Mouse (Mus musculus) heart, adult 18-20 months (tissue): ENCODE measurements around the gene Ankle1. TPM values are rescaled to one million over a fixed set of nuclear protein-coding genes. Genes with fewer than 3 reads are reported as not detected.
A peak's percentile ranks its signal among the peaks of the same experiment; 100 is the strongest.
"Not testable (repeated sequence)": the region's sequence is repeated elsewhere in the genome, so short reads cannot be mapped to it uniquely, and the experiment has no call there.

Experiments
- DNase-seq, 2 experiments: peaks; one replicate each; pipeline ENCODE4 v3.0.0; 2021 to 2022; ENCODE audit warnings: mixed read lengths in 1 of 2
- total RNA-seq, 2 experiments: library from RNA; stranded (reverse); gene quantifications; 2 replicates each; pipeline ENCODE4 v1.2.3; 2021

Gene Ankle1
- total RNA-seq, 2 experiments from 2014 or later, result not detected

- DNase-seq, result no peak
Measured at GRCm38 (mm10) chr8:71407441-71407840, 1.6 kb downstream of the Ankle1 start.

- no peak for DNase-seq
Measured at GRCm38 (mm10) chr8:71408231-71408630, 2.4 kb downstream of the Ankle1 start.

- no peak for DNase-seq
Measured at GRCm38 (mm10) chr8:71411535-71412273, 5.9 kb downstream of the Ankle1 start.

GRCm38 (mm10) chr8:71422121-71422520, 16.3 kb downstream of the Ankle1 start:
- no peak for DNase-seq

GRCm38 (mm10) chr8:71432935-71433334, 27.1 kb downstream of the Ankle1 start:
- not testable (repeated sequence) for DNase-seq

GRCm38 (mm10) chr8:71437041-71437440, 31.2 kb downstream of the Ankle1 start:
- DNase-seq, result no peak

GRCm38 (mm10) chr8:71441404-71441803, 35.6 kb downstream of the Ankle1 start:
- DNase-seq, result peak; percentile 45 to 82

- no peak for DNase-seq
Measured at GRCm38 (mm10) chr8:71445096-71445495, 39.3 kb downstream of the Ankle1 start.

GRCm38 (mm10) chr8:71451337-71451736, 45.5 kb downstream of the Ankle1 start:
- DNase-seq, result no peak

GRCm38 (mm10) chr8:71451777-71452176, 46.0 kb downstream of the Ankle1 start:
- no peak for DNase-seq

GRCm38 (mm10) chr8:71452669-71453068, 46.9 kb downstream of the Ankle1 start:
- no peak for DNase-seq

GRCm38 (mm10) chr8:71454668-71455067, 48.9 kb downstream of the Ankle1 start:
- DNase-seq, result no peak

GRCm38 (mm10) chr8:71456906-71457305, 51.1 kb downstream of the Ankle1 start:
- DNase-seq, result no peak

- DNase-seq, result no peak
Measured at GRCm38 (mm10) chr8:71457659-71458270, 52.0 kb downstream of the Ankle1 start.

Other genes with a start within 250 kb of the Ankle1 start
- gene Myo9b, start 133.3 kb upstream of the Ankle1 start, total RNA-seq, result 10 to 100 TPM; 20.5 to 22.3 TPM
- gene Haus8, start 133.1 kb upstream of the Ankle1 start, total RNA-seq, result 10 to 100 TPM; 25.5 to 29.5 TPM
- gene Use1, start 39.2 kb upstream of the Ankle1 start, total RNA-seq, result 100 to 1,000 TPM; 163 to 174 TPM
- 10 to 100 TPM; 14.2 to 14.9 TPM for gene Ocel1, start 34.7 kb upstream of the Ankle1 start, total RNA-seq
- 10 to 100 TPM; 48.0 to 53.8 TPM for gene Nr2f6, start 24.1 kb upstream of the Ankle1 start, total RNA-seq
- 10 to 100 TPM; 20.4 to 23.2 TPM for gene Ushbp1, start 10.2 kb upstream of the Ankle1 start, total RNA-seq
- gene Babam1, start 9.1 kb upstream of the Ankle1 start, total RNA-seq, result 10 to 100 TPM; 67.9 to 69.8 TPM
- 10 to 100 TPM; 23.8 to 26.6 TPM for gene Abhd8, start 57.6 kb downstream of the Ankle1 start, total RNA-seq
- 100 to 1,000 TPM; 126 to 127 TPM for gene Mrpl34, start 58.9 kb downstream of the Ankle1 start, total RNA-seq
- 10 to 100 TPM; 31.4 to 32.1 TPM for gene Dda1, start 63.2 kb downstream of the Ankle1 start, total RNA-seq
- gene Ano8, start 80.0 kb downstream of the Ankle1 start, total RNA-seq, result 10 to 100 TPM; 16.6 to 16.9 TPM
- gene Gtpbp3, start 82.1 kb downstream of the Ankle1 start, total RNA-seq, result 10 to 100 TPM; 19.1 to 22.2 TPM
- gene Plvap, start 105.7 kb downstream of the Ankle1 start, total RNA-seq, result 10 to 100 TPM; 23.0 to 30.9 TPM
- not detected for gene Ccdc194, start 119.7 kb downstream of the Ankle1 start, total RNA-seq
- gene Bst2, start 131.4 kb downstream of the Ankle1 start, total RNA-seq, result 10 to 100 TPM; 19.3 to 40.2 TPM
- 10 to 100 TPM; 28.4 to 28.5 TPM for gene Mvb12a, start 136.9 kb downstream of the Ankle1 start, total RNA-seq
- gene Tmem221, start 152.9 kb downstream of the Ankle1 start, total RNA-seq, result under 1 TPM; 0.42 to 0.51 TPM
- under 1 TPM; 0.15 TPM for gene Nxnl1, start 160.6 kb downstream of the Ankle1 start, total RNA-seq
- 100 to 1,000 TPM; 162 to 202 TPM for gene Slc27a1, start 162.9 kb downstream of the Ankle1 start, total RNA-seq
- gene Pgls, start 186.2 kb downstream of the Ankle1 start, total RNA-seq, result 10 to 100 TPM; 66.5 to 72.2 TPM
- 1 to 10 TPM in 1 of 2 experiments, under 1 TPM in 1; 0.99 to 1.0 TPM for gene Fam129c, start 191.6 kb downstream of the Ankle1 start, total RNA-seq
- gene Colgalt1, start 205.0 kb downstream of the Ankle1 start, total RNA-seq, result 10 to 100 TPM; 41.6 to 42.4 TPM